Mouse (Mus musculus): Measurements from ENCODE around the gene Chpf2. TPM values are rescaled to one million over a fixed set of nuclear protein-coding genes. Genes with fewer than 3 reads are reported as not detected.

The Chpf2 gene
- polyA plus RNA-seq, 1 experiment: 9.1 TPM

- Histone ChIP-seq H3K4me1 (ENCODE audit: control insufficient read depth, insufficient read depth, low read length) (peaks cover 24% of the 10 kb centered on the region), H3K27me3 (ENCODE audit: control insufficient read depth, insufficient read depth, low read length) (no peaks in the 10 kb centered on the region), H3K4me3 (ENCODE audit: control insufficient read depth, low read depth, low read length) (no peak overlapping the region), H3K36me3 (ENCODE audit: control insufficient read depth, insufficient read depth, low read length) (no peaks in the 10 kb centered on the region), H3K27ac (ENCODE audit: control insufficient read depth, insufficient read depth, low read depth, low read length) (peak overlapping the region; percentile 32)
- TF ChIP-seq POLR2A (IDR thresholded peaks at IDR 0.05; ENCODE audit: control insufficient read depth, low read depth, low read length) (no peak), CTCF (IDR thresholded peaks at IDR 0.05; ENCODE audit: control insufficient read depth, insufficient read depth, insufficient replicate concordance, low read depth, low read length) (no peak)
Measured at GRCm38 (mm10) chr5:24605321-24605979, 18.9 kb downstream of the Chpf2 start.

GRCm38 (mm10) chr5:24605980-24606665 lies 19.6 kb downstream of the Chpf2 start:
- Histone ChIP-seq H3K4me1 (ENCODE audit: control insufficient read depth, insufficient read depth, low read length) (peaks cover 21% of the 10 kb centered on the region), H3K27ac (ENCODE audit: control insufficient read depth, insufficient read depth, low read depth, low read length) (no peak overlapping the region; the same call in 1 of the 2 replicates), H3K4me3 (ENCODE audit: control insufficient read depth, low read depth, low read length) (no peak overlapping the region), H3K27me3 (ENCODE audit: control insufficient read depth, insufficient read depth, low read length) (no peaks in the 10 kb centered on the region), H3K36me3 (ENCODE audit: control insufficient read depth, insufficient read depth, low read length) (no peaks in the 10 kb centered on the region)
- TF ChIP-seq POLR2A (IDR thresholded peaks at IDR 0.05; ENCODE audit: control insufficient read depth, low read depth, low read length): no peak
- no peak for TF ChIP-seq CTCF (IDR thresholded peaks at IDR 0.05; ENCODE audit: control insufficient read depth, insufficient read depth, insufficient replicate concordance, low read depth, low read length)

- Histone ChIP-seq H3K4me3 (ENCODE audit: control insufficient read depth, low read depth, low read length) (no peak overlapping the region), H3K36me3 (ENCODE audit: control insufficient read depth, insufficient read depth, low read length) (no peaks in the 10 kb centered on the region), H3K4me1 (ENCODE audit: control insufficient read depth, insufficient read depth, low read length) (peaks cover 4% of the 10 kb centered on the region), H3K27me3 (ENCODE audit: control insufficient read depth, insufficient read depth, low read length) (no peaks in the 10 kb centered on the region), H3K27ac (ENCODE audit: control insufficient read depth, insufficient read depth, low read depth, low read length) (no peak overlapping the region)
- TF ChIP-seq CTCF (IDR thresholded peaks at IDR 0.05; ENCODE audit: control insufficient read depth, insufficient read depth, insufficient replicate concordance, low read depth, low read length) (no peak), POLR2A (IDR thresholded peaks at IDR 0.05; ENCODE audit: control insufficient read depth, low read depth, low read length) (no peak)
Measured at GRCm38 (mm10) chr5:24609388-24609787, 22.8 kb downstream of the Chpf2 start.

GRCm38 (mm10) chr5:24611366-24612301 lies 25.1 kb downstream of the Chpf2 start:
- H3K4me1 ChIP-seq (ENCODE audit: control insufficient read depth, insufficient read depth, low read length): no peaks in the 10 kb centered on the region
- no peaks in the 10 kb centered on the region for H3K36me3 ChIP-seq (ENCODE audit: control insufficient read depth, insufficient read depth, low read length)
- no peak for TF ChIP-seq POLR2A (IDR thresholded peaks at IDR 0.05; ENCODE audit: control insufficient read depth, low read depth, low read length)
- TF ChIP-seq CTCF (IDR thresholded peaks at IDR 0.05; ENCODE audit: control insufficient read depth, insufficient read depth, insufficient replicate concordance, low read depth, low read length): no peak
- H3K27ac ChIP-seq (ENCODE audit: control insufficient read depth, insufficient read depth, low read depth, low read length): no peak overlapping the region
- no peaks in the 10 kb centered on the region for H3K27me3 ChIP-seq (ENCODE audit: control insufficient read depth, insufficient read depth, low read length)
- no peak overlapping the region for H3K4me3 ChIP-seq (ENCODE audit: control insufficient read depth, low read depth, low read length)

GRCm38 (mm10) chr5:24612302-24612649 lies 25.7 kb downstream of the Chpf2 start:
- no peaks in the 10 kb centered on the region for H3K4me1 ChIP-seq (ENCODE audit: control insufficient read depth, insufficient read depth, low read length)
- H3K27ac ChIP-seq (ENCODE audit: control insufficient read depth, insufficient read depth, low read depth, low read length): no peak overlapping the region
- H3K36me3 ChIP-seq (ENCODE audit: control insufficient read depth, insufficient read depth, low read length): no peaks in the 10 kb centered on the region

GRCm38 (mm10) chr5:24615097-24615496 lies 28.6 kb downstream of the Chpf2 start:
- TF ChIP-seq CTCF (IDR thresholded peaks at IDR 0.05; ENCODE audit: control insufficient read depth, insufficient read depth, insufficient replicate concordance, low read depth, low read length): no peak
- no peak for TF ChIP-seq POLR2A (IDR thresholded peaks at IDR 0.05; ENCODE audit: control insufficient read depth, low read depth, low read length)
- Histone ChIP-seq H3K4me3 (ENCODE audit: control insufficient read depth, low read depth, low read length) (no peak overlapping the region), H3K4me1 (ENCODE audit: control insufficient read depth, insufficient read depth, low read length) (no peaks in the 10 kb centered on the region), H3K27me3 (ENCODE audit: control insufficient read depth, insufficient read depth, low read length) (no peaks in the 10 kb centered on the region), H3K27ac (ENCODE audit: control insufficient read depth, insufficient read depth, low read depth, low read length) (no peak overlapping the region), H3K36me3 (ENCODE audit: control insufficient read depth, insufficient read depth, low read length) (no peaks in the 10 kb centered on the region)

More at GRCm38 (mm10) chr5:24612302-24612649, 25.7 kb downstream of the Chpf2 start:
- no peak for TF ChIP-seq POLR2A (IDR thresholded peaks at IDR 0.05; ENCODE audit: control insufficient read depth, low read depth, low read length)
- TF ChIP-seq CTCF (IDR thresholded peaks at IDR 0.05; ENCODE audit: control insufficient read depth, insufficient read depth, insufficient replicate concordance, low read depth, low read length): no peak
- Histone ChIP-seq H3K27me3 (ENCODE audit: control insufficient read depth, insufficient read depth, low read length) (no peaks in the 10 kb centered on the region), H3K4me3 (ENCODE audit: control insufficient read depth, low read depth, low read length) (no peak overlapping the region)

GRCm38 (mm10) chr5:24618921-24619320 lies 32.4 kb downstream of the Chpf2 start:
- Histone ChIP-seq H3K27ac (ENCODE audit: control insufficient read depth, insufficient read depth, low read depth, low read length) (no peak overlapping the region), H3K4me3 (ENCODE audit: control insufficient read depth, low read depth, low read length) (no peak overlapping the region), H3K27me3 (ENCODE audit: control insufficient read depth, insufficient read depth, low read length) (no peaks in the 10 kb centered on the region), H3K4me1 (ENCODE audit: control insufficient read depth, insufficient read depth, low read length) (peaks cover under 1% of the 10 kb centered on the region), H3K36me3 (ENCODE audit: control insufficient read depth, insufficient read depth, low read length) (no peaks in the 10 kb centered on the region)
- no peak for TF ChIP-seq CTCF (IDR thresholded peaks at IDR 0.05; ENCODE audit: control insufficient read depth, insufficient read depth, insufficient replicate concordance, low read depth, low read length)
- TF ChIP-seq POLR2A (IDR thresholded peaks at IDR 0.05; ENCODE audit: control insufficient read depth, low read depth, low read length): no peak
